Mouse (Mus musculus) MEL (cell line): ENCODE results near the gene Ccr4. TPM values are rescaled to one million over a fixed set of nuclear protein-coding genes. Genes with fewer than 3 reads are reported as not detected.

ENCODE experiments used
- DNase-seq: peaks from one replicate; pipeline ENCODE4 v3.0.0; 2011; ENCODE audit warnings: low read depth, low spot score
- H3K27ac ChIP-seq: 2 replicates; pipeline ENCODE4 v1.5.1; 2012; ENCODE audit warnings: low read depth, mild to moderate bottlenecking, control low read depth, low read length, moderate library complexity; ENCODE audit not compliant: control insufficient read depth
- H3K27me3 ChIP-seq, 2 experiments: fragments of 150-350 bp in 1 of 2; sonication (generic) in 1 of 2; 2 replicates each; pipeline ENCODE4 v1.6.1; 2012; ENCODE audit warnings: low read length in 2 of 2, mild to moderate bottlenecking in 2 of 2, improper control_type of control experiment in 1 of 2, moderate library complexity in 1 of 2; ENCODE audit not compliant: insufficient read depth in 2 of 2, control insufficient read depth in 1 of 2
- H3K36me3 ChIP-seq, 2 experiments: 2 replicates each; pipeline ENCODE4 v1.6.1; 2012 to 2014; ENCODE audit warnings: low read length in 2 of 2, improper control_type of control experiment in 1 of 2, inconsistent platforms in 1 of 2, mild to moderate bottlenecking in 1 of 2; ENCODE audit not compliant: insufficient read depth in 2 of 2, control insufficient read depth in 1 of 2
- H3K4me1 ChIP-seq, 2 experiments: fragments of 150-350 bp in 1 of 2; sonication (generic) in 1 of 2; 2 replicates each; pipeline ENCODE4 v1.6.1; 2012; ENCODE audit warnings: low read length in 2 of 2, improper control_type of control experiment in 1 of 2, mild to moderate bottlenecking in 1 of 2; ENCODE audit not compliant: insufficient read depth in 2 of 2, control insufficient read depth in 1 of 2
- H3K4me3 ChIP-seq, 2 experiments: fragments of 150-350 bp in 1 of 2; sonication (generic) in 1 of 2; 2 replicates each; pipeline ENCODE4 v1.5.1; 2012; ENCODE audit warnings: low read depth in 2 of 2, low read length in 2 of 2, mild to moderate bottlenecking in 2 of 2, moderate library complexity in 2 of 2, control low read depth in 1 of 2, improper control_type of control experiment in 1 of 2; ENCODE audit not compliant: control insufficient read depth in 1 of 2, insufficient read depth in 1 of 2
- H3K79me2 ChIP-seq: 2 replicates; pipeline ENCODE4 v1.6.1; 2012; ENCODE audit warnings: mild to moderate bottlenecking, low read length, moderate library complexity; ENCODE audit not compliant: control insufficient read depth, poor library complexity, insufficient read depth
- H3K9ac ChIP-seq: 2 replicates; pipeline ENCODE4 v1.6.1; 2012; ENCODE audit warnings: low read depth, mild to moderate bottlenecking, control low read depth, low read length, moderate library complexity; ENCODE audit not compliant: control insufficient read depth, poor library complexity, severe bottlenecking
- H3K9me3 ChIP-seq: fragments of 150-350 bp; sonication (generic); replicated peaks from 2 replicates; pipeline ENCODE4 v1.6.1; 2012; ENCODE audit warnings: mild to moderate bottlenecking, low read length, improper control_type of control experiment, moderate library complexity; ENCODE audit not compliant: insufficient read depth
- BHLHE40 ChIP-seq: IDR thresholded peaks from 2 replicates; pipeline ENCODE4 v1.6.1; 2012; ENCODE audit warnings: low read depth, mild to moderate bottlenecking, inconsistent platforms, low read length, improper control_type of control experiment, borderline replicate concordance
- CHD1 ChIP-seq: IDR thresholded peaks from 2 replicates; pipeline ENCODE4 v1.6.1; 2012; ENCODE audit warnings: low read depth, mild to moderate bottlenecking, inconsistent platforms, low read length, improper control_type of control experiment
- E2F4 ChIP-seq: IDR thresholded peaks from 2 replicates; pipeline ENCODE4 v1.6.1; 2011; ENCODE audit warnings: low read depth, low read length, improper control_type of control experiment, borderline replicate concordance
- EP300 ChIP-seq, 2 experiments: IDR thresholded peaks; 2 replicates each; pipeline ENCODE4 v1.6.1; 2011; ENCODE audit warnings: improper control_type of control experiment in 2 of 2, low read length in 2 of 2, low read depth in 1 of 2, mild to moderate bottlenecking in 1 of 2
- GATA1 ChIP-seq: IDR thresholded peaks from 2 replicates; pipeline ENCODE4 v1.6.1; 2011; ENCODE audit warnings: low read depth, low read length, improper control_type of control experiment
- JUND ChIP-seq: IDR thresholded peaks from 2 replicates; pipeline ENCODE4 v1.6.1; 2011; ENCODE audit warnings: low read depth, mild to moderate bottlenecking, improper control_type of control experiment, low read length
- MAX ChIP-seq: IDR thresholded peaks from 2 replicates; pipeline ENCODE4 v1.6.1; 2011; ENCODE audit warnings: low read length, improper control_type of control experiment
- MEF2A ChIP-seq: IDR thresholded peaks from 2 replicates; pipeline ENCODE4 v1.6.1; 2014; ENCODE audit warnings: low read depth, mild to moderate bottlenecking, inconsistent platforms, low read length, improper control_type of control experiment; ENCODE audit not compliant: poor library complexity, insufficient replicate concordance, severe bottlenecking; ENCODE audit errors: extremely low read depth
- MYB ChIP-seq: IDR thresholded peaks from 2 replicates; pipeline ENCODE4 v1.6.1; 2011; ENCODE audit warnings: mild to moderate bottlenecking, low read depth, low read length, improper control_type of control experiment
- MYC ChIP-seq: IDR thresholded peaks from 2 replicates; pipeline ENCODE4 v1.6.1; 2011; ENCODE audit warnings: low read depth, mild to moderate bottlenecking, low read length, improper control_type of control experiment, moderate library complexity
- NRF1 ChIP-seq: IDR thresholded peaks from 2 replicates; pipeline ENCODE4 v1.6.1; 2014; ENCODE audit warnings: low read depth, mild to moderate bottlenecking, inconsistent platforms, low read length, improper control_type of control experiment, moderate library complexity; ENCODE audit not compliant: poor library complexity, insufficient read depth, severe bottlenecking
- POLR2A ChIP-seq, 2 experiments: IDR thresholded peaks; 2 replicates each; pipeline ENCODE4 v1.6.1; 2011 to 2012; ENCODE audit warnings: low read length in 2 of 2, mild to moderate bottlenecking in 2 of 2, control low read depth in 1 of 2, improper control_type of control experiment in 1 of 2, low read depth in 1 of 2, moderate library complexity in 1 of 2; ENCODE audit not compliant: control insufficient read depth in 1 of 2, insufficient read depth in 1 of 2, poor library complexity in 1 of 2
- POLR2AphosphoS2 ChIP-seq: IDR thresholded peaks from 2 replicates; pipeline ENCODE4 v1.6.1; 2011; ENCODE audit warnings: low read length, improper control_type of control experiment
- RCOR1 ChIP-seq: IDR thresholded peaks from 2 replicates; pipeline ENCODE4 v1.6.1; 2012; ENCODE audit warnings: low read depth, mild to moderate bottlenecking, inconsistent platforms, low read length, improper control_type of control experiment
- SIN3A ChIP-seq: IDR thresholded peaks from 2 replicates; pipeline ENCODE4 v1.6.1; 2012; ENCODE audit warnings: low read length, improper control_type of control experiment, inconsistent platforms
- TAL1 ChIP-seq: IDR thresholded peaks from 2 replicates; pipeline ENCODE4 v1.6.1; 2012; ENCODE audit warnings: mild to moderate bottlenecking, inconsistent platforms, low read length, moderate library complexity, mixed read lengths
- TCF12 ChIP-seq: IDR thresholded peaks from 2 replicates; pipeline ENCODE4 v1.6.1; 2014; ENCODE audit warnings: low read depth, mild to moderate bottlenecking, inconsistent platforms, low read length, improper control_type of control experiment, moderate library complexity
- UBTF ChIP-seq: IDR thresholded peaks from 2 replicates; pipeline ENCODE4 v1.6.1; 2012; ENCODE audit warnings: low read depth, mild to moderate bottlenecking, inconsistent platforms, low read length, improper control_type of control experiment, moderate library complexity, borderline replicate concordance; ENCODE audit not compliant: insufficient read depth
- USF1 ChIP-seq: IDR thresholded peaks from 2 replicates; pipeline ENCODE4 v1.6.1; 2014; ENCODE audit warnings: low read depth, mild to moderate bottlenecking, inconsistent platforms, low read length, improper control_type of control experiment, moderate library complexity
- ZMIZ1 ChIP-seq: IDR thresholded peaks from 2 replicates; pipeline ENCODE4 v1.6.1; 2012; ENCODE audit warnings: low read depth, mild to moderate bottlenecking, inconsistent platforms, low read length, improper control_type of control experiment, moderate library complexity
- polyA plus RNA-seq, 2 experiments: library from polyadenylated mRNA; stranded (reverse) in 1 of 2; unstranded in 1 of 2; fragments of >175 nt in 1 of 2; fragments of >200 nt in 1 of 2; gene quantifications; 2 replicates each; pipeline versions ENCODE4 v1.2.1 to v1.2.4; 2012; ENCODE audit warnings: low replicate concordance in 2 of 2, low read depth in 1 of 2; ENCODE audit not compliant: insufficient read length in 2 of 2, insufficient read depth in 1 of 2, missing spikeins in 1 of 2
- total RNA-seq: library from RNA; depleted of rRNA; stranded (reverse); fragments of 300-350 nt; gene quantifications from 2 replicates; pipeline ENCODE4 v1.2.3, GENCODE M21; 2012

Gene Ccr4
- total and polyA plus RNA-seq, 3 experiments, result 0.15 TPM; not detected in 2

DNA sequence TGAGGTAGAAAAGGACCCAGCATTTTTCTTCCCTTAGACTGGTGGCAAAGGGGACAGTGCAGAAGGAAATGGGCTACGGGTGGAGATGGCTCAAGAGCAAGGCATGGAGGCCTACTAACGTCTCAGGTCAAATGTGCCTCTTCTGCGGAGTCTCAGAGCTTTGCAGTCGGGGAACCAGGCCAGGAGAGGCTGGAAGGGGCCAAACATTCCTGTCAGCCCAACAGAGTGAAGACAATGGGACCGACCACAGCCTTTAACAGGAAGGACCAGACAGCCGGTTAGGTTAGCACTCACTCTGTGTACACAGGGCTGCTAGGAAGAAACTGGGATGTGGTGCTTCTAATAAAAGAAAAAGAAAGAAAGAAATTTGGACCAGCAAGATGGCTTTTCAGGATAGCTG lies 45.3 kb upstream of the Ccr4 start:
- TF ChIP-seq UBTF, result no peak
- no peak for TF ChIP-seq RCOR1
- TF ChIP-seq JUND, result no peak
- TF ChIP-seq MEF2A, result no peak
- TF ChIP-seq GATA1, result no peak
- TF ChIP-seq POLR2A (IDR thresholded peaks at IDR 0.05; ENCODE audit: control insufficient read depth in 1 of 2, insufficient read depth in 1 of 2, low read depth in 1 of 2, low read length in 2 of 2, poor library complexity in 1 of 2), result no peak
- no peak for TF ChIP-seq POLR2AphosphoS2
- TF ChIP-seq MYB, result no peak
- TF ChIP-seq EP300 (IDR thresholded peaks at IDR 0.05; ENCODE audit: low read depth in 1 of 2, low read length in 2 of 2), result no peak
- TF ChIP-seq TCF12, result no peak
- no peak for TF ChIP-seq BHLHE40
- no peak for TF ChIP-seq NRF1
- no peak for TF ChIP-seq ZMIZ1
- no peak for TF ChIP-seq SIN3A
- TF ChIP-seq MYC, result no peak
- no peak for TF ChIP-seq USF1
- no peak for TF ChIP-seq MAX
- no peak overlapping the region for H3K9ac ChIP-seq

DNA sequence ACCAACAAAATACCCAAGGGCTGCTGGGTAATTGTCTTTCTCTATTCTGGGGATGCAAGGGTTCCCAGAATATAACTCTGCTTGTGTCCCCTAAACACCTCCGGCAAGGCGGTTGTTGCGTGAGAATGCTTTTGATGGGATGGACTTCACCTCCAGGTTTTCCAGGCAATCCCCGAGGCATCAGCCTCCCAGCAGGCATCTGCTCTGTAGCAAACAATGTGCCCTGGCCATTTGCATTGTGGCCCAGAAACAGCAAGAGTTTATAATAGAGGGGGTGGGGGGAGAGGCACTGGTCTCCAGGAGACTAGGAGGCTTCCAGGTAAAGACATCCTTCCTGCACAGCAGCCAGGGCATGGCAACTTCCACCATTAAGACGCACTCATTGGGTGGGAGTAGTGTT lies 44.4 kb upstream of the Ccr4 start:
- no peak for TF ChIP-seq POLR2AphosphoS2
- TF ChIP-seq MYC, result no peak
- no peak for TF ChIP-seq UBTF
- no peak for TF ChIP-seq E2F4
- no peak for TF ChIP-seq CHD1
- no peak for TF ChIP-seq TAL1
- no peak for TF ChIP-seq USF1
- Histone ChIP-seq H3K4me3 (no peak overlapping the region), H3K36me3 (no peaks in the 10 kb centered on the region), H3K9ac (no peak overlapping the region), H3K27me3 (peaks cover 0 to 2% of the 10 kb centered on the region in 2 experiments; a peak in 2 of 4 replicates), H3K79me2 (no peaks in the 10 kb centered on the region), H3K9me3 (no peaks in the 10 kb centered on the region), H3K27ac (no peak overlapping the region), H3K4me1 (no peaks in the 10 kb centered on the region)
- no peak for DNase-seq

More for the DNA sequence above, 45.3 kb upstream of the Ccr4 start:
- no peaks in the 10 kb centered on the region for H3K4me1 ChIP-seq
- no peaks in the 10 kb centered on the region for H3K9me3 ChIP-seq
- peaks cover 0 to 2% of the 10 kb centered on the region in 2 experiments; a peak in 2 of 4 replicates for H3K27me3 ChIP-seq
- no peak overlapping the region for H3K4me3 ChIP-seq
- no peak for DNase-seq
- no peaks in the 10 kb centered on the region for H3K79me2 ChIP-seq
- H3K36me3 ChIP-seq, result no peaks in the 10 kb centered on the region
- no peak overlapping the region for H3K27ac ChIP-seq
